In the genomic region with DNA sequence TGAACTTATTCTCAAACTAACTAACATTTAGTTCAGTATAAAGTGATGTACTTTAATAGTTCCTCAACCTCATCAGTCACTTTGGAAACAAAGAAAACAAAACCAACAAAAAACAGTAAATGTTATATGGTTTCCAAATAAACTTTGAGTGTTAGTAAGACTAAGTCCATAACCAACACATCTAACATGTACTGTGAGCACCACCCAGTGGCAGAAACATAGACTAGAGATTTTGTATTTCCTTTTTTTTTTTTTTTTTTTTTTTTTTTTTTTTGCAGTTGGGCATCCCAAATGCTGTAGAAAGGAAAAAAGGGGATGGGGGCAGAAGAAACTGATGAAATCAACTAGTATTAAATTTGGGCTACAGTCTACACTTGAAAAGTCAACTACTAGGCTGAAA, we compare ENCODE assay signal across 11 mouse cellular contexts. TPM values are rescaled to one million over a fixed set of nuclear protein-coding genes. Genes with fewer than 3 reads are reported as not detected.
DNase-seq lines count a peak whose midpoint lies in the region; ATAC-seq and TF ChIP-seq lines count a peak whose summit lies in the region.
"Had no signal": no experiment of that assay in that cellular context is flagged by ENCODE, and none has a peak within 500 bp of the region (broad histone marks: within the 10 kb centered on the region; RNA-seq: fewer than 3 reads in every experiment).

No protein-coding gene starts in this region.

- H3K9me3 ChIP-seq in hindbrain, postnatal 0 days (ENCODE audit: low read length) = no peaks in the 10 kb centered on the region
- H3K9me3 ChIP-seq in hindbrain, embryonic 16.5 days (ENCODE audit: control insufficient read depth, low read length) = no peaks in the 10 kb centered on the region
- no peaks in the 10 kb centered on the region for H3K9me3 ChIP-seq in midbrain, embryonic 14.5 days (ENCODE audit: control insufficient read depth, low read length)
- H3K9me3 ChIP-seq in midbrain, embryonic 15.5 days = no peaks in the 10 kb centered on the region
- H3K9me3 ChIP-seq: embryonic facial prominence, embryonic 13.5 days; liver, embryonic 12.5 days had no signal

- no peak overlapping the region for H3K9ac ChIP-seq in hindbrain, postnatal 0 days (replicated peaks; ENCODE audit: low read length)
- no peak overlapping the region for H3K9ac ChIP-seq in hindbrain, embryonic 16.5 days (ENCODE audit: low read depth, low read length)
- H3K9ac ChIP-seq in midbrain, embryonic 14.5 days (replicated peaks; ENCODE audit: low read length) = no peak overlapping the region
- no peak overlapping the region for H3K9ac ChIP-seq in midbrain, embryonic 15.5 days
- H3K9ac ChIP-seq: embryonic facial prominence, embryonic 13.5 days; liver, embryonic 12.5 days had no signal

- H3K27me3 ChIP-seq in hindbrain, postnatal 0 days (ENCODE audit: insufficient read depth, low read length) = no peaks in the 10 kb centered on the region
- H3K27me3 ChIP-seq in hindbrain, embryonic 16.5 days (replicated peaks; ENCODE audit: control insufficient read depth, insufficient read depth, low read length) = no peaks in the 10 kb centered on the region
- H3K27me3 ChIP-seq in midbrain, embryonic 14.5 days (ENCODE audit: control insufficient read depth, insufficient read depth, low read length) = no peaks in the 10 kb centered on the region
- no peaks in the 10 kb centered on the region for H3K27me3 ChIP-seq in midbrain, embryonic 15.5 days (replicated peaks)
- H3K27me3 ChIP-seq: embryonic facial prominence, embryonic 13.5 days; liver, embryonic 12.5 days had no signal

- DNase-seq in hindbrain, postnatal 0 days (ENCODE audit: low spot score) = peak; percentile 62
- DNase-seq in midbrain, embryonic 14.5 days = peak; percentile 73
- peak; percentile 17 for DNase-seq in adipocyte (ENCODE audit: low spot score)
- DNase-seq in retina, postnatal 7 days (ENCODE audit: low read depth, low spot score) = peak; percentile 0
- no peak for DNase-seq in urinary bladder, adult 18-20 months (ENCODE audit: low spot score in 2 of 2)

- no peaks in the 10 kb centered on the region for H3K4me1 ChIP-seq in hindbrain, postnatal 0 days (ENCODE audit: insufficient read depth, low read length)
- H3K4me1 ChIP-seq in hindbrain, embryonic 16.5 days (ENCODE audit: control insufficient read depth, insufficient read depth, low read depth, low read length) = no peaks in the 10 kb centered on the region
- H3K4me1 ChIP-seq in midbrain, embryonic 14.5 days (ENCODE audit: control insufficient read depth, insufficient read depth, low read length) = no peaks in the 10 kb centered on the region
- H3K4me1 ChIP-seq in midbrain, embryonic 15.5 days = no peaks in the 10 kb centered on the region
- H3K4me1 ChIP-seq: embryonic facial prominence, embryonic 13.5 days; liver, embryonic 12.5 days had no signal

- peak; percentile 54 for TF ChIP-seq CTCF in hindbrain, postnatal 0 days (IDR thresholded peaks at IDR 0.05; ENCODE audit: low read depth)

- H3K36me3 ChIP-seq in hindbrain, postnatal 0 days (ENCODE audit: insufficient read depth, low read length) = no peaks in the 10 kb centered on the region
- no peaks in the 10 kb centered on the region for H3K36me3 ChIP-seq in hindbrain, embryonic 16.5 days (ENCODE audit: control insufficient read depth, insufficient read depth, low read length)
- no peaks in the 10 kb centered on the region for H3K36me3 ChIP-seq in midbrain, embryonic 14.5 days (ENCODE audit: control insufficient read depth, insufficient read depth, low read length)
- H3K36me3 ChIP-seq in midbrain, embryonic 15.5 days (replicated peaks) = no peaks in the 10 kb centered on the region
- H3K36me3 ChIP-seq: embryonic facial prominence, embryonic 13.5 days; liver, embryonic 12.5 days had no signal

- no peak overlapping the region for H3K4me3 ChIP-seq in hindbrain, postnatal 0 days (ENCODE audit: low read length)
- H3K4me3 ChIP-seq in hindbrain, embryonic 16.5 days (ENCODE audit: low read length) = no peak overlapping the region
- no peak overlapping the region for H3K4me3 ChIP-seq in midbrain, embryonic 14.5 days (replicated peaks; ENCODE audit: low read depth, low read length)
- no peak overlapping the region for H3K4me3 ChIP-seq in midbrain, embryonic 15.5 days
- H3K4me3 ChIP-seq: embryonic facial prominence, embryonic 13.5 days; liver, embryonic 12.5 days had no signal

- H3K4me2 ChIP-seq in hindbrain, postnatal 0 days (ENCODE audit: low read depth, low read length) = no peak overlapping the region
- H3K4me2 ChIP-seq in hindbrain, embryonic 16.5 days (ENCODE audit: low read length) = no peak overlapping the region
- H3K4me2 ChIP-seq in midbrain, embryonic 14.5 days (ENCODE audit: low read length) = no peak overlapping the region
- H3K4me2 ChIP-seq in midbrain, embryonic 15.5 days = no peak overlapping the region
- H3K4me2 ChIP-seq: embryonic facial prominence, embryonic 13.5 days; liver, embryonic 12.5 days had no signal

- no peak overlapping the region for H3K27ac ChIP-seq in hindbrain, postnatal 0 days
- no peak overlapping the region for H3K27ac ChIP-seq in hindbrain, embryonic 16.5 days (ENCODE audit: low read depth, low read length)
- no peak overlapping the region for H3K27ac ChIP-seq in midbrain, embryonic 14.5 days (replicated peaks; ENCODE audit: low read depth, low read length)
- H3K27ac ChIP-seq in midbrain, embryonic 15.5 days = no peak overlapping the region
- H3K27ac ChIP-seq: embryonic facial prominence, embryonic 13.5 days; liver, embryonic 12.5 days had no signal

- no peak for ATAC-seq in hindbrain, postnatal 0 days
- ATAC-seq in hindbrain, embryonic 16.5 days = no peak
- no peak for ATAC-seq in midbrain, embryonic 14.5 days (ENCODE audit: low FRiP score, low TSS enrichment)
- no peak for ATAC-seq in midbrain, embryonic 15.5 days (replicated peaks)
- ATAC-seq: liver, embryonic 12.5 days had no signal

RNA-seq across cellular contexts. Expression of gene 4930595M18Rik, which starts 14.6 kb away (rescaled TPM):
- total RNA-seq in hindbrain, postnatal 0 days (2014; rRNA removed) = not detected in 2 replicates
- polyA plus RNA-seq in hindbrain, postnatal 0 days (2015; fragmentation: Nextera tagmentation; extraction: Ambion mirVana) = not detected in 2 replicates
- not detected in 2 replicates for polyA plus RNA-seq in hindbrain, embryonic 16.5 days (2015; fragmentation: Nextera tagmentation; extraction: Ambion mirVana)
- not detected in 2 replicates for polyA plus RNA-seq in midbrain, embryonic 14.5 days (2014; fragmentation: Nextera tagmentation; extraction: Ambion mirVana)
- not detected in 2 replicates for polyA plus RNA-seq in midbrain, embryonic 15.5 days (2015; fragmentation: Nextera tagmentation; extraction: Ambion mirVana)
- polyA plus RNA-seq: embryonic facial prominence, embryonic 13.5 days; gonadal fat pad, adult 2 months; intestine, embryonic 14.5 days; liver, embryonic 12.5 days had no signal

Comparison
In these comparisons a context has a peak if more than half of its experiments do, and no peak if none do; other contexts are left out.
1. DNase-seq: peak in hindbrain, postnatal 0 days (single experiment), midbrain, embryonic 14.5 days (single experiment), adipocyte (single experiment) and retina, postnatal 7 days (single experiment); none in urinary bladder, adult 18-20 months (0 of 2).